Mouse (Mus musculus) midbrain, embryonic 15.5 days (tissue): Measurements from ENCODE around the gene Zfp57. TPM values are rescaled to one million over a fixed set of nuclear protein-coding genes. Genes with fewer than 3 reads are reported as not detected.
"Not testable (repeated sequence)": the region's sequence is repeated elsewhere in the genome, so short reads cannot be mapped to it uniquely, and the experiment has no call there.

Source experiments
- ATAC-seq: fragments of 200-750 bp; cut with Nextera tagmentation; replicated peaks from 2 replicates; pipeline ENCODE4 v1.8.0; 2017; ENCODE audit warnings: moderate TSS enrichment
- H3K27ac ChIP-seq: fragments of 300-500 bp; sonication (generic); 2 replicates; pipeline ENCODE4 v1.5.1; 2015; ENCODE audit warnings: mild to moderate bottlenecking, inconsistent platforms
- H3K27me3 ChIP-seq: fragments of 300-500 bp; sonication (generic); replicated peaks from 2 replicates; pipeline ENCODE4 v1.6.1; 2015; ENCODE audit warnings: inconsistent platforms
- H3K36me3 ChIP-seq: fragments of 300-500 bp; sonication (generic); replicated peaks from 2 replicates; pipeline ENCODE4 v1.6.1; 2015; ENCODE audit warnings: inconsistent platforms
- H3K4me1 ChIP-seq: fragments of 300-500 bp; sonication (generic); 2 replicates; pipeline ENCODE4 v1.6.1; 2015; ENCODE audit warnings: inconsistent platforms
- H3K4me2 ChIP-seq: fragments of 300-500 bp; sonication (generic); 2 replicates; pipeline ENCODE4 v1.6.1; 2015; ENCODE audit warnings: inconsistent platforms, mild to moderate bottlenecking, moderate library complexity
- H3K4me3 ChIP-seq: fragments of 300-500 bp; sonication (generic); 2 replicates; pipeline ENCODE4 v1.5.1; 2015; ENCODE audit warnings: mild to moderate bottlenecking, inconsistent platforms
- H3K9ac ChIP-seq: fragments of 300-500 bp; sonication (generic); 2 replicates; pipeline ENCODE4 v1.6.1; 2015; ENCODE audit warnings: mild to moderate bottlenecking, inconsistent platforms
- H3K9me3 ChIP-seq: fragments of 300-500 bp; sonication (generic); 2 replicates; pipeline ENCODE4 v1.6.1; 2016; ENCODE audit warnings: inconsistent platforms
- WGBS: fragments of 180-500 bp; shearing (Covaris S2); methylation state at CpG from one replicate; pipeline ENCODE4 v1.1.7; 2015; ENCODE audit warnings: mixed read lengths; 5-methylcytosine and 5-hydroxymethylcytosine counted together
- polyA plus RNA-seq: library from polyadenylated mRNA; unstranded; fragments of >200 nt; fragmentation: Nextera tagmentation; extraction: Ambion mirVana; gene quantifications from 2 replicates; pipeline ENCODE4 v1.2.1, GENCODE M21; 2015

The Zfp57 gene
- polyA plus RNA-seq, 1 experiment from 2014 or later: 324 TPM

GRCm38 (mm10) chr17:37002364-37003330 is 1.7 kb downstream of the Zfp57 start:
- peak overlapping the region; percentile 100 for H3K9ac ChIP-seq
- no peaks in the 10 kb centered on the region for H3K27me3 ChIP-seq
- H3K36me3 ChIP-seq: peaks cover 11% of the 10 kb centered on the region; the same call in 1 of the 2 replicates
- H3K4me2 ChIP-seq: peak overlapping the region; percentile 65
- no peaks in the 10 kb centered on the region for H3K9me3 ChIP-seq
- H3K27ac ChIP-seq: peak overlapping the region; percentile 98
- H3K4me3 ChIP-seq: peak overlapping the region; percentile 93
- under 1% methylated on average over 49 of the region's 49 CpGs for WGBS
- peaks cover 32% of the 10 kb centered on the region for H3K4me1 ChIP-seq
- ATAC-seq: peak; percentile 90

GRCm38 (mm10) chr17:37003366-37003765 is 2.4 kb downstream of the Zfp57 start:
- Histone ChIP-seq H3K9me3 (no peaks in the 10 kb centered on the region), H3K9ac (peak overlapping the region; percentile 100), H3K27me3 (no peaks in the 10 kb centered on the region), H3K4me1 (peaks cover 38% of the 10 kb centered on the region), H3K36me3 (peaks cover 18% of the 10 kb centered on the region; the same call in 1 of the 2 replicates), H3K4me2 (peak overlapping the region; percentile 65), H3K4me3 (peak overlapping the region; percentile 93), H3K27ac (peak overlapping the region; percentile 98)
- WGBS: 13% methylated on average over 4 of the region's 4 CpGs
- ATAC-seq: peak; percentile 46

- WGBS: 93% methylated on average over 6 of the region's 6 CpGs
- H3K4me3 ChIP-seq: no peak overlapping the region
- no peak overlapping the region for H3K4me2 ChIP-seq
- H3K9me3 ChIP-seq: no peaks in the 10 kb centered on the region
- H3K9ac ChIP-seq: no peak overlapping the region
- peaks cover 51% of the 10 kb centered on the region for H3K4me1 ChIP-seq
- no peak overlapping the region for H3K27ac ChIP-seq
- no peaks in the 10 kb centered on the region for H3K27me3 ChIP-seq
- ATAC-seq: no peak
- peaks cover 47% of the 10 kb centered on the region for H3K36me3 ChIP-seq
Measured at GRCm38 (mm10) chr17:37008161-37008560, 7.2 kb downstream of the Zfp57 start.

GRCm38 (mm10) chr17:37009460-37010042 is 8.6 kb downstream of the Zfp57 start:
- Histone ChIP-seq H3K9me3 (no peaks in the 10 kb centered on the region), H3K27me3 (no peaks in the 10 kb centered on the region), H3K9ac (no peak overlapping the region), H3K4me1 (peaks cover 40% of the 10 kb centered on the region), H3K27ac (no peak overlapping the region), H3K4me2 (no peak overlapping the region), H3K36me3 (peaks cover 47% of the 10 kb centered on the region), H3K4me3 (no peak overlapping the region)
- ATAC-seq: no peak
- WGBS: 94% methylated on average over 17 of the region's 17 CpGs

GRCm38 (mm10) chr17:37011719-37012118 is 10.8 kb downstream of the Zfp57 start:
- H3K4me3 ChIP-seq: no peak overlapping the region

GRCm38 (mm10) chr17:37012141-37012540 is 11.2 kb downstream of the Zfp57 start:
- H3K4me2 ChIP-seq: no peak overlapping the region
- WGBS: 86% methylated on average over 5 of the region's 5 CpGs
- H3K4me3 ChIP-seq: no peak overlapping the region
- no peaks in the 10 kb centered on the region for H3K9me3 ChIP-seq
- H3K27me3 ChIP-seq: no peaks in the 10 kb centered on the region
- H3K27ac ChIP-seq: no peak overlapping the region
- 0 out of 2 replicates have a peak, but pooled peaks have one; percentile 14 for ATAC-seq
- peaks cover 41% of the 10 kb centered on the region for H3K36me3 ChIP-seq
- no peak overlapping the region for H3K9ac ChIP-seq
- H3K4me1 ChIP-seq: peaks cover 27% of the 10 kb centered on the region

More at GRCm38 (mm10) chr17:37011719-37012118, 10.8 kb downstream of the Zfp57 start:
- no peak for ATAC-seq
- Histone ChIP-seq H3K9ac (no peak overlapping the region), H3K27ac (no peak overlapping the region), H3K9me3 (no peaks in the 10 kb centered on the region), H3K4me2 (no peak overlapping the region), H3K27me3 (no peaks in the 10 kb centered on the region), H3K4me1 (peaks cover 27% of the 10 kb centered on the region), H3K36me3 (peaks cover 45% of the 10 kb centered on the region)
- WGBS: 77% methylated on average over 3 of the region's 3 CpGs

DNA sequence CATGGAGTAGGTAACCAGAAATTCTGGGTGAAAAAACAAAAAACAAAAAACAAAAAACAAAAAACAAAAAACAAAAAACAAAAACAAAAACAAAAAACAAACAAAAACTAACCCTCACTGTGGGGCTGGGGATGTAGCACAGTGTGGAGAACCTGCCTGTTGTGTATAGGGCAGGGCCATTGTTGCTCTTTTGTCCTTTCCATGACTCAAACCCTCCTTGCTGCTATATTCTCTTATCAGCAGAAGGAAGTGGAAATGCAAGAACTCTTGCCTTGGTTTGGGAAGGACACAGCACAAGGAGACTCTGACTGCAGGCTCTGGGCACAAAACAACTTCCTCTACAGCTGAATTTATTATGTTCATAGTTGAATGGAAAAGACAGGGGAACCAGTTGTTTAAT is 15.4 kb downstream of the Zfp57 start:
- Histone ChIP-seq H3K9ac (no peak overlapping the region), H3K4me3 (no peak overlapping the region), H3K4me1 (peaks cover 11% of the 10 kb centered on the region), H3K9me3 (no peaks in the 10 kb centered on the region), H3K27me3 (no peaks in the 10 kb centered on the region), H3K4me2 (no peak overlapping the region), H3K36me3 (peaks cover under 1% of the 10 kb centered on the region), H3K27ac (no peak overlapping the region)
- ATAC-seq: no peak

DNA sequence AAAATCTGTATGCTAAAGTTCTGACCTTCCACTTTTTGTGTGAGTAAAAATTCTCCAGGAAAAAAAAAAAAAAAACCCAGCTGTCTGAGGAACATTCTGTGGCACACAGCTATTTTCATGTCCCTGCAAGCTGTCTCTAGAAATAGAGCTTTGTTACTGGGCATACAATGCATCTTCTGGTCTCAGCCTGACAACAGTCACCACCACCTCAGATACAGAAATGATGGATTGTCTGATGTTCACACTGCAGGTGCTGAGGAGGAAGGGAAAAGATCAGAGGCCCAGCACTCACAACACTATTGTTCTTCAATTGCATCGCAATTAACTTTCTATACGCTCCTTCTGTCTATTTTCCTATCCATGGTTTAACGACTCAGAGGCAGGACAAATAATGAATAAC is 17.4 kb downstream of the Zfp57 start:
- Histone ChIP-seq H3K9me3 (no peaks in the 10 kb centered on the region), H3K4me3 (no peak overlapping the region), H3K27me3 (no peaks in the 10 kb centered on the region), H3K27ac (no peak overlapping the region), H3K4me1 (no peaks in the 10 kb centered on the region), H3K4me2 (no peak overlapping the region), H3K36me3 (no peaks in the 10 kb centered on the region), H3K9ac (no peak overlapping the region)
- 88% methylated on average over 3 of the region's 3 CpGs for WGBS
- no peak for ATAC-seq

- not testable (repeated sequence) for H3K9ac ChIP-seq, H3K27ac ChIP-seq, H3K9me3 ChIP-seq, H3K36me3 ChIP-seq, H3K4me3 ChIP-seq, H3K4me1 ChIP-seq, H3K4me2 ChIP-seq, H3K27me3 ChIP-seq, ATAC-seq
- 98% methylated on average over 5 of the region's 5 CpGs for WGBS
Measured at GRCm38 (mm10) chr17:37019242-37019641, 18.3 kb downstream of the Zfp57 start.

DNA sequence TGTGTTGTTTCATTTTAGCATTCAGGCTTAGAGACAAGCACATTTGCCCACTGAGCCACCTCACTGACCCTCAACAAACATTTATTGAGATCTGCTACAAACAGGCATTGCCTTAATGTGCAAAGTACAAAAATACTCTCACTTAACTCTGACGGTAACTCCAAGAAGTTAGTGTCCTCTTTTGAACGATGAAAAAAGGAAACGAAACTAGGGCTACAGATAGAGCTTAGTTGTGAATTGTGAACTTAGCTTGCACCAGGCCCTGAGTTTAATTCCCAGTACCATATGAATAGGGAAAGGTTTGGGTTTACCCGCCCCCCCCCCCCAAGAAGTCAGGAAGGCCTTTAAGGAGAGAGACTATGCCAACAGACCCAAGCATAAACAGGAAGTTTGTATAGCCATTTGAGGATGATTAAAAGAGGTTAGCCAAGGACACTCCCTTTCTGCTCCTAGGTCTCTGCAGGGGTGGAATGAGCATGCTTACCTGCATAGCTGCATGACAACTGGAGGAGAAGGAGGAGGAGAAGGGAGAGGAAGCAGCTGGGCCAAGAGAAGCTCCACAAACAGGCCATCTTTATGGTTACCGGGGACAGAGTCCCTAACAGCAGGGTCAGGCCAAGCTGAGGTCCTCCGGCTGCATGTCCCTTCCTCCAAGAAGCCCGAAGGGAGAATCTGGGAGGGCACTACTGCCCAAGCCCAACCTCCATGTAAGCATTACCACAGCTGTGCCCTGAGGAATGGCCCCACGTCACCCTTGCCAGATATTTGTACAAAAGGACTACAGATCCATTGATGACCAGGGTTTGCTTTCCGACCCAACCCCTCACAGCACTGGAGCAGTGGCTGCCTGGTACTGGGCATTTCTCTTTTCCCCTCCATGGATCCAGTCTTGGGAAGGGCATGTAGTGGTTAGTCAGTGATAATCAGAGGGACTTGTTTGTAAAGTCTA is 21.9 kb downstream of the Zfp57 start, which contains the start of gene Mog:
Gene Mog, minus strand, starts transcription at position 771 of the 949 bp plus-strand sequence.
- no peak within 1 kb of the TSS for H3K4me3 ChIP-seq
- H3K27me3 ChIP-seq: no peaks in the 10 kb centered on the region
- no peak for ATAC-seq
- H3K4me1 ChIP-seq: peaks cover 6% of the 10 kb centered on the region; the same call in 1 of the 2 replicates
- no peak within 1 kb of the TSS for H3K27ac ChIP-seq
- no peak within 1 kb of the TSS for H3K9ac ChIP-seq
- H3K36me3 ChIP-seq: no peaks in the 10 kb centered on the region
- 72% methylated on average over 9 of the region's 9 CpGs for WGBS
- no peaks in the 10 kb centered on the region for H3K9me3 ChIP-seq
- H3K4me2 ChIP-seq: no peak within 1 kb of the TSS

- Histone ChIP-seq H3K27me3 (no peaks in the 10 kb centered on the region), H3K36me3 (no peaks in the 10 kb centered on the region), H3K9me3 (no peaks in the 10 kb centered on the region), H3K4me3 (no peak overlapping the region), H3K27ac (no peak overlapping the region), H3K9ac (no peak overlapping the region), H3K4me2 (no peak overlapping the region), H3K4me1 (peaks cover 11% of the 10 kb centered on the region; the same call in 1 of the 2 replicates)
- 60% methylated on average over 2 of the region's 2 CpGs for WGBS
- ATAC-seq: no peak
Measured at GRCm38 (mm10) chr17:37026425-37026824, 25.5 kb downstream of the Zfp57 start.
